Mouse (Mus musculus): ENCODE measurements at regions not wholly inside any gene's neighbourhood (a gene's known extent, or its start where the extent isn't known, plus 50 kb on each side); places are given as distances from the start of the nearest gene placed in this dataset.

- TF ChIP-seq CTCF (IDR thresholded peaks at IDR 0.05; ENCODE audit: low read depth): no peak
- TF ChIP-seq EP300 (IDR thresholded peaks at IDR 0.05; ENCODE audit: low read depth): no peak
Observed at GRCm38 (mm10) chr9:52801801-52802200, 122.2 kb upstream of the AI593442 start.
